Mouse (Mus musculus): ENCODE measurements around the gene Masp2.

DNA sequence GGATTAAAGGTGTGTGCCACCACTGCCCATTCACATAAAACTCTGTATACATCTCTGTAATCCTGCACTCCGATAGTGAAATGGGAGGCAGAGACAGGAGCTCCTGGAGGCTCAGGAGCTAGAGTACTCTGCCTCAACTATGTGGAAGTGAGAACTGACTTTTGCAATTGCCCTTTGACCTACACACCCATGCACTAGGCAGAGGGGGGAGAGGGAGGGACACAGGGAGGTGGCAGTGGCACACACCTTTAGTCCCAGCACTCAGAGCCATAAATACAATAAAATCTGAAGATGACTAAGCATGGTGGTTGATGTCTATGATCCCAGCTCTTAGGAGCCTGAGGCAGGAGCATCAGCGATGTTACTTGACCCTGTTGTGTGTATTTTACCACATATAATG is 37.1 kb downstream of the Masp2 start:
- TF ChIP-seq CTCF (IDR thresholded peaks at IDR 0.05; ENCODE audit: extremely low read depth, insufficient read length, insufficient replicate concordance, low read depth, low read length) (no peak), POLR2A (IDR thresholded peaks at IDR 0.05; ENCODE audit: low read depth, low read length) (peak; percentile 13; the same call in 1 of the 2 replicates)

Data from small intestine, adult 2 months (tissue).